Mouse (Mus musculus): ENCODE results near the gene Cdk1. TPM values are rescaled to one million over a fixed set of nuclear protein-coding genes. Genes with fewer than 3 reads are reported as not detected.
A peak's percentile ranks its signal among the peaks of the same experiment; 100 is the strongest.

Gene Cdk1
- 411 and 465 TPM in 2 replicates for polyA plus RNA-seq (2016; fragmentation: Nextera tagmentation; extraction: Ambion mirVana)

DNA sequence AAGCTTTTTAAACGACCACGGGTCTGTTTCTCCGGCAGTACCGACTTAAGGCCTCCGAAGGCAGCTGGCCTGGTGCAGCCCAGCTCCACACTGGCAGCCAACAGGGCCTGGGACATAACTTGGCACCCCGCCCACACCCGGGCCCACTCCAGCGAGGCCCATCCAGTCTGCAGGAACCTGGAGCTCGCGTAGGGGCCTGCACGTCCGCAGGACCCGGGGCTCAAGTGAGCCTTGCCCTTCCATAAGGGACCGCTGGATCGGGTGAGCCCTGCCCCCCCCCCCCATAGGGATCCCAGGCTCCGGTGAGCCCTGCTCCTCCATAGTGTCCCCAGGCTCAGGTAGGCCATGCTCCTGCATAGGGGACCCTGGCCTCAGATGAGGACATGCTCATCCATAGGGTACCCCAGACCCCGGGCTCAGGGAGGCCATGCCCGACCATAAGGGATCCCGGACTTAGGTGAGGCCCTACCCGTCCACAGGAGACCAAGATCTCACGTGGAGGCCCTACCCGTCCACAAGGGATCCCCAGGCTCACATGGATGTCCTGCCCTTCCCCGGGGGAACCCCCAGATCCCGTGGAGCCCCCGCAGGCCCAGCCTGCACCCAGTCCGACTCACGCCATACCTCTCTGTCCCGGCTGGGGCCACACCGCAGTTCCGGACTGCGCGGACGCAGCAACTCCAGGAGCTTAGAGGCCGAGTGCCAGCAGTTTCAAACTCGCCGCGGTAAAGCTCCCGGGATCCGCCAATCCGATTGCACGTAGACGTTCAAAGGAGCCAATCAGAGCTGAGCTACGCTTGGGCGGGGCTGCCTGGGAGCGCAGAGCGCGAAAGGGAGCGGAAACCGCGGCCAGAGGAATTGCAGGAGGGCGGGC lies at the start of gene Cdk1:
Gene Cdk1 (minus strand): TSS at position 727 of the 874 bp plus-strand sequence.
- peaks cover 29% of the 10 kb centered on the region for H3K4me1 ChIP-seq
- under 1% methylated on average over 51 of the region's 51 CpGs for WGBS

DNA sequence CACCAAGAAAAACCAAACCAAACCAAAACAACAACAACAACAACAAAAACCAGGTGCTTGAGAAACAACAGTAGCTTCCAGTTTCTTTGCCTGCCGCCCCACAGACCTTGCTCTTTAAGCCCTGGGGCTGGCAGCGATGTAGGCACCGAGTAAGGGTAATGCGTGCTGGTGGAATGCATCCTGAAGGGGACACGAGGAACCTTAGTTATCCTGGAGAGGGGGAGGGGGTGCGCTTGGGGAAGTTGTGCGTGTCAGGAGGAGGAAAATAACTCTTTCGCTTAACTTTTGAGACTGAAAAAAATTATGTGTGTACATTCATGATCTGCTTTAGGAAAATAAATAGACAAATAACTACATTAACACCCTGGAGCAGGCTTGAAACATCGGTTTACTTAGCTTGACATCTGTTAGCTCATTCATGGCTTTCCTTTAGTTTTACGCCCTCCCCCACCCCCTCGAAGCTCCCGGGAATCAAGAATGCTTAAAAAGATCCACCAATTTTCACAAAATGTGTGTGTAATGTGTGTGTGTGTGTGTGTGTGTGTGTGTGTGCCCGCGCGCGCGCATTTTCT lies 47.2 kb upstream of the Cdk1 start:
- Histone ChIP-seq H3K4me3 (peak overlapping the region; percentile 82), H3K4me1 (peaks cover 22% of the 10 kb centered on the region), H3K27ac (no peak overlapping the region), H3K27me3 (ENCODE audit: insufficient read depth, poor library complexity, severe bottlenecking) (peaks cover 69% of the 10 kb centered on the region), H3K36me3 (no peaks in the 10 kb centered on the region), H3K9me3 (no peaks in the 10 kb centered on the region)
- 3% methylated on average over 17 of the region's 17 CpGs for WGBS
- DNase-seq (ENCODE audit: low spot score): no peak

More for the DNA sequence above, at the start of gene Cdk1:
- peak within 1 kb of the TSS; percentile 97 for H3K4me3 ChIP-seq
- peak; percentile 98 for DNase-seq (ENCODE audit: low spot score)
- no peaks in the 10 kb centered on the region for H3K27me3 ChIP-seq (ENCODE audit: insufficient read depth, poor library complexity, severe bottlenecking)
- H3K9me3 ChIP-seq: no peaks in the 10 kb centered on the region; the same call in 1 of the 2 replicates
- peak within 1 kb of the TSS; percentile 98 for H3K27ac ChIP-seq
- H3K36me3 ChIP-seq: peaks cover 37% of the 10 kb centered on the region

DNA sequence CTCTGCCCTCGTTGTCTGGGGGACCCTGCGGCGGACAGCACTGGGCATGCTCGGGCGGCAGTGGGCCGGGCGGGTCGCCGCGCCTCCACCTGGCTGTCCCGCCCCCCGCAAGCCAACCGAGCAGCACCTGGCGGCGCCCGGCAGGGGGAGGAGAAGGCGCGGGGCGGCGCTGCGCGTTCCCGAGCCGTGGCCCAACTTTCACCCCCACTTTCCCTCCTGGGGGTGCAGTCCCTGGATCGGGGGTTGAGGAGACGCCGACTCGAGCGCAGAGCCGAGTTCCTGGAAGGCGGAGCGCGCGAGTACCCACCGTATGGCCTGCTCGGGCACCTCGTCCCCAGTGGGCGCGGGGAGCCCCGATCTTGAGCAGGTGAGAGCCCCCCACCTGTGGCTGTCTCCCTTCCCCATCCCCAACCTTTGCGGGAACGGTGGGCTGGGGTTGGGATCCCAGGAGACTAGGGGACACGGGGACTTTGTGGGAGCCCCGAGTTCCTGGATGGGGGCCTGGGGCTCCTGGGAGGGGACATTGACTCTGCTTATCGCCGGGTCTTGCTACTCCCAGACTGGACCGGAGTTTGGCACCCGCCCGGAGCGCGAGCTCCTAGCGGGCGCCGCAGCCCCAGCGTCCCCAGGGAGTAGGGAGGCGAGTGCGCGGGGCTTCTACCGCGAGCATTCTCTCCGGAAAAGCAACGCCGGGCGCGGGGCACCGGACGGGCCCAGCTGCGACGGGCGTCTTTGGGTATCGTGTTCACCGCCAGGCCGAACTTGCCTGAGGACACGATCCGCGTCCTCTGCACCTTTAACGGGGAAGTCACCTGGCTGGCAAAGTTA lies 46.2 kb upstream of the Cdk1 start, which contains the start of gene Ank3:
Gene Ank3 (plus strand): TSS at position 11 of the 828 bp plus-strand sequence.
- DNase-seq (ENCODE audit: low spot score): no peak
- under 1% methylated on average over 77 of the region's 77 CpGs for WGBS
- H3K27me3 ChIP-seq (ENCODE audit: insufficient read depth, poor library complexity, severe bottlenecking): peaks cover 73% of the 10 kb centered on the region

DNA sequence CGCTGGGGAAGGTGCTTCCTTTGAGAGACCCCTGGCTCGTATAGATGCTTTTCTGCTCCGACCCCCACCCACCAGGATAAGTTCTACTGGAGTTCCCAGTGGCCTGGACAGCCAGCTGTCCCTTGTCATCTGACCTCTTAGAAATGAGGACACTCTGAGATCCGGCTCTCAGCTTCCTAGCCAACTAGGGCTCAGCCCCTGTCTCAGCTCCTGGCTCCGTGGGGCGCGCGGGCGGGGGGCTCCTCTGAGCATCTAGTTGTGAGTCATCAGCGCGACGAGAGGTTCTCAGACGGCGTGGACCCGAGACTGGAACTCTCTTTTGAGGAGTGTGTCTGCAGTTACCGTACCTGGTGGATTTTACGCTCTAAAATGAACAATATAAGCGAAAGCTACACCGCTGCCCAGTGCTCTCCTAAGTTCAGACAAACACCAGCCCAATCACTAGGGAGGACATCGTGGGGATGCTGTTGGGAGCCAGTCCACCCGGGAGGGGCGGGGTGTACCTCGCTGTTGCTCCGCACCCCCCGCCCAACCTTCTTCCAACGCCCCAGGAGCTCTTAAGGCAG lies 45.5 kb upstream of the Cdk1 start:
- H3K9me3 ChIP-seq: no peaks in the 10 kb centered on the region
- peak overlapping the region; percentile 18 for H3K27ac ChIP-seq
- H3K4me1 ChIP-seq: peaks cover 26% of the 10 kb centered on the region
- under 1% methylated on average over 26 of the region's 26 CpGs for WGBS
- peak overlapping the region; percentile 82 for H3K4me3 ChIP-seq
- peaks cover 73% of the 10 kb centered on the region for H3K27me3 ChIP-seq (ENCODE audit: insufficient read depth, poor library complexity, severe bottlenecking)
- no peaks in the 10 kb centered on the region for H3K36me3 ChIP-seq
- no peak for DNase-seq (ENCODE audit: low spot score)

More for the DNA sequence above, 46.2 kb upstream of the Cdk1 start, which contains the start of gene Ank3:
- Histone ChIP-seq H3K4me3 (peak within 1 kb of the TSS; percentile 82), H3K4me1 (peaks cover 24% of the 10 kb centered on the region), H3K27ac (peak within 1 kb of the TSS; percentile 18), H3K9me3 (no peaks in the 10 kb centered on the region), H3K36me3 (no peaks in the 10 kb centered on the region)

DNA sequence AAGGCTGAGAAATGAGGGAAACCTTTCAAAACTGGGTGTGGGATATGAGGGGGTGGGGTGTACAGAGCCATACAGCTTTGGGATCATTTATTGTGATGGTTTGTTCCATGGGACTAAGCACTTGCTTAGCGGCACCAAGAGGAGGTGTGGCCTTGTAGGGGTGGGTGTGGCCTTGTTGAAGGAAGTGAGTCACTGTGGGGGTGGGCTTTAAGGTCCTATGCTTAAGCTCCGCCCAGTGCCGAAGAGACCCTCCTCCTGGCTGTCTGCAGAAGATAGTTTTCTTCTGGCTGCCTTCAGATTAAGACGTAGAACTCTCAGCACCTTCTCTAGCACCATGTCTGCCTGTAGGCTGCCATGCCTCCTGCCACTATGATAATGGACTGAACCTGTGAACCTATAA lies 36.8 kb upstream of the Cdk1 start:
- Histone ChIP-seq H3K36me3 (no peaks in the 10 kb centered on the region), H3K27ac (no peak overlapping the region), H3K9me3 (no peaks in the 10 kb centered on the region), H3K27me3 (ENCODE audit: insufficient read depth, poor library complexity, severe bottlenecking) (0 out of 2 replicates have a peak, but pooled peaks cover under 1% of the 10 kb centered on the region), H3K4me1 (0 out of 2 replicates have a peak, but pooled peaks cover 4% of the 10 kb centered on the region), H3K4me3 (no peak overlapping the region)
- 78% methylated on average over 4 of the region's 4 CpGs for WGBS
- DNase-seq (ENCODE audit: low spot score): no peak

DNA sequence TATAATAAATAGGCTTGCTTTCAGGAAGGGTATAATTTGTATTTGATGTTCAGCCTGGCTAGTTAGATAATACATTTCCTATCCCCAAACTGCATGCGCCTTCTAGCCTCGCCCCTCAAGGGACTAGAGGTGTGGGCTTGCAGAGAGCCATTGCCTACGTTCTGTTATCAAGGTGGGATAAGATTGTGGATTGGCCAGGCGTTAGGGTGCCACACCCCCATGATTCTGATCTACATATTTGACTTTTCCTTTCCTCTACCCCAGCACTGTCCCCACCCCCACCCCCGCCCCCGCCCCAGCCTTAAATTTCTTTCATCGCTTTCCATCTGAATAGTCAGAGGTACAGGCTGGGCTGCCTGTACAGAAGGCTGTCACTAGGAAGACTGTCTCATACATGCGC lies 34.0 kb upstream of the Cdk1 start:
- H3K9me3 ChIP-seq: no peaks in the 10 kb centered on the region
- H3K36me3 ChIP-seq: no peaks in the 10 kb centered on the region
- no peak for DNase-seq (ENCODE audit: low spot score)
- no peak overlapping the region for H3K27ac ChIP-seq
- no peaks in the 10 kb centered on the region for H3K27me3 ChIP-seq (ENCODE audit: insufficient read depth, poor library complexity, severe bottlenecking)
- 63% methylated on average over 8 of the region's 8 CpGs for WGBS
- no peak overlapping the region for H3K4me3 ChIP-seq
- H3K4me1 ChIP-seq: no peaks in the 10 kb centered on the region

DNA sequence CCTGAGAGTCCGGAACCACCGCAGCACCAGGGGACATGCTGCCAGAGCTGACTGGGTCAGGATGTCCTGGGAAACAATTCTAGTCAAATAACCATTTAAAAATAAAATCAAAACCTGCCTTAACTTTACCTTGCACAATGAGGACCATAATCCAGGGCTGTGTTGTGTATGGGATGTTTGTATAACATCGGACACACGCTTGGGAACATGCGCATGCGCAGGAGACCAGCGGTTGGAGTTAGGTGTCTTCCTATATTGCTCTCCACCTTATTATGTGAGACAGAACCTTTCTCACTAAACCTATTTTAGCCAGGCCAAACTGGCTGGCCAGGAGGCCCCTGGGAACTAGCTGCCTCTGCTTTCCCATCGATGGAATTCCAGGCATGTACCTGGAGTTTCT lies 32.4 kb upstream of the Cdk1 start:
- no peak for DNase-seq (ENCODE audit: low spot score)
- no peak overlapping the region for H3K27ac ChIP-seq
- H3K4me1 ChIP-seq: no peaks in the 10 kb centered on the region
- H3K9me3 ChIP-seq: no peaks in the 10 kb centered on the region
- H3K4me3 ChIP-seq: no peak overlapping the region
- WGBS: 90% methylated on average over 8 of the region's 8 CpGs
- no peaks in the 10 kb centered on the region for H3K27me3 ChIP-seq (ENCODE audit: insufficient read depth, poor library complexity, severe bottlenecking)
- H3K36me3 ChIP-seq: no peaks in the 10 kb centered on the region

DNA sequence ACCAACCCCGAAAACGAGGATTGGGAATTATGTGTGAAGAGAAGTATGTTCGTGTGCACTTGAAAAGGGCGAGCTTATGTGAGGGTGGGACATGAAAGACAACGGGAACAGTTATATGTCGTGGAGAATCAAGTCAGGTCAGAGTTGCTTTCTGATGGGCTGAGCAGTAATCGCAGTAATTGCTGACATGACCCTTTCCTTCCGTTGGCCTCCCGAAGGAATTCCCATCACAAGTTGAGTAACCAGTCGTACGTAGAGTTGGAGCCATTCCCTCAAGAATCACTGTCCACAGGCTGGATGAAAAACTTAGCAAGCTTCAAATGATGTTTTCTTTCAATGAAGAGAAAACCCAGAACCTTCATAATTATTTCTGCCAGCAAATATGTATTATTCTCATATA lies 31.9 kb upstream of the Cdk1 start:
- Histone ChIP-seq H3K36me3 (no peaks in the 10 kb centered on the region), H3K27me3 (ENCODE audit: insufficient read depth, poor library complexity, severe bottlenecking) (no peaks in the 10 kb centered on the region), H3K27ac (no peak overlapping the region), H3K4me1 (no peaks in the 10 kb centered on the region), H3K4me3 (no peak overlapping the region), H3K9me3 (no peaks in the 10 kb centered on the region)
- WGBS: 79% methylated on average over 11 of the region's 11 CpGs
- no peak for DNase-seq (ENCODE audit: low spot score)

DNA sequence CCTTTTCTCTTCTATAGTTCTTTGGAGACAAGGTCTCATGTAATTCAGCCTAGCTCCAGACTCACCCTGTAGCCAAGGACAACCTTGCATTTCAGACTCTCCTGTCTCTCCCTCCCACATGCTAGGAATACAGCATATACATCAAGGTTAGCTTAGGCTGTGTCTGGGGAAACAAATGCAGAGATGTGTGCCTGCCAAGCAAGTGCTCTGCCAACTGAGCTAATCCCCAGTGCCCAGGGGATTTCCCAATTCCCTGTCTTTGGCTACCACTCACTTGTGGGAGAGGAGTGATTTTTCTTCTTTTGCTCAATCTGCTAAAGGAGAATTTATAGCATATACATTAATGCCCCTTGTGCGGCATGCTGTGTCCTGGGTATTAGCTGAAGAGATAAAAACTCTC lies 30.4 kb upstream of the Cdk1 start:
- H3K9me3 ChIP-seq: no peaks in the 10 kb centered on the region
- DNase-seq (ENCODE audit: low spot score): no peak
- no peak overlapping the region for H3K27ac ChIP-seq
- no peaks in the 10 kb centered on the region for H3K4me1 ChIP-seq
- no peaks in the 10 kb centered on the region for H3K36me3 ChIP-seq
- 90% methylated on average over 1 of the region's 1 CpGs for WGBS
- no peaks in the 10 kb centered on the region for H3K27me3 ChIP-seq (ENCODE audit: insufficient read depth, poor library complexity, severe bottlenecking)
- no peak overlapping the region for H3K4me3 ChIP-seq

DNA sequence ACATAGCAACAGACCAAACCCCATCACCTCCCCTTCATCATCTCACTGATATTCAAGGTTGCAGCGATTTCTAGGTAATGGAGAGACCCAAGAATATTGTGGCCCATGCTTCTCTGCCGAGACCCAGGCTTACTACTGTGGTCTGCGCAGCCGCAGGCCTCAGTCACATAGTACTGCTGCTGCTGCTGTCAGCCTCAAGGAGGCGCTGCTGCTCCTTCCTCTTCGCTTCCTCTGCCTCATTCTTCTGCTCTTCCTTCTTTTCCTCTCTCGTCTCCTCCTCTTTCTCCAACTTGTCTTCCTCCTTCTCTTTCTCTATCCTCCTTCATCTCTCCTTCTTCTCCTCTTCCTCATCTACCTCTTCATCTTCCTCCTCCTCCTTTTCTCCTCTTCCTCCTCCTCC lies 22.4 kb upstream of the Cdk1 start:
- Histone ChIP-seq H3K9me3 (no peaks in the 10 kb centered on the region), H3K4me1 (no peaks in the 10 kb centered on the region)

DNA sequence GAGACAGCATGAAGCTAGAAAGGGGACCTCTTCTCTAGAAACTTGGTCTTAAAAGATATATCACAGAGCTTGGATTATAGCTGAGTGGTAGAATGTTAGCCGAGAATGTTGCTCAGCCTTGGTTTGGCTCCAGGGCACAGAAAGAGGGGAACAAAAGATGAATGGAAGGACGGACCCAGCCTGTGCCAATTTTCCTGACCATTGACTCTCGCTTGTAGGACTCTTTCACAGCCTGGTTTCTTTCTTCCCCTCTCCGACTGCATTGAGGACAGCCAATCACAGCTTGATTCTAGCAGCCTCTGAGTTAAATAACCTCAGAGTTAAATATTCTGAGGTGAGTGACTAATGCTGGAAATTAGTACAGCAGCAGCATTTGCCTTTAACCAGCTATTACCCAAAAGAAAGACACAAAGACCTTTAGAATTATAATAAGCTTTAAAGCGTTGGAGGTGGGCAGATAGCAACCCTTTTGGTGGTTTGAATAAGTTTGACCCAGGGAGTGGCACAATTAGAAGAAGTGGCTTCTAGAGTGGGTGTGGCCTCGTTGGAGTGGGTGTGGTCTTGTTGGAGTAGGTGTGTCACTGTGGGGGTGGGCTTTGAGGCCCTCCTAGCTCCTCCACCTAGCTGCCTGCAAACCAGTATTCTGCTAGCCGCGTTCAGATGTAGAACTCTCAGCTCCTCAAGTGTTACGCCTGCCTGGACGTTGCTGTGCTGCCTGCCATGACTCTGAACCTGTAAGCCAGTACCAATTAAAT lies 21.2 kb upstream of the Cdk1 start:
- Histone ChIP-seq H3K36me3 (no peaks in the 10 kb centered on the region), H3K4me1 (no peaks in the 10 kb centered on the region), H3K9me3 (no peaks in the 10 kb centered on the region), H3K27me3 (ENCODE audit: insufficient read depth, poor library complexity, severe bottlenecking) (no peaks in the 10 kb centered on the region), H3K4me3 (no peak overlapping the region), H3K27ac (no peak overlapping the region)
- DNase-seq (ENCODE audit: low spot score): no peak
- WGBS: 71% methylated on average over 10 of the region's 10 CpGs

More for the DNA sequence above, 22.4 kb upstream of the Cdk1 start:
- H3K27ac ChIP-seq: no peak overlapping the region
- no peaks in the 10 kb centered on the region for H3K27me3 ChIP-seq (ENCODE audit: insufficient read depth, poor library complexity, severe bottlenecking)
- no peak for DNase-seq (ENCODE audit: low spot score)
- no peak overlapping the region for H3K4me3 ChIP-seq
- WGBS: 43% methylated on average over 7 of the region's 7 CpGs
- H3K36me3 ChIP-seq: no peaks in the 10 kb centered on the region

DNA sequence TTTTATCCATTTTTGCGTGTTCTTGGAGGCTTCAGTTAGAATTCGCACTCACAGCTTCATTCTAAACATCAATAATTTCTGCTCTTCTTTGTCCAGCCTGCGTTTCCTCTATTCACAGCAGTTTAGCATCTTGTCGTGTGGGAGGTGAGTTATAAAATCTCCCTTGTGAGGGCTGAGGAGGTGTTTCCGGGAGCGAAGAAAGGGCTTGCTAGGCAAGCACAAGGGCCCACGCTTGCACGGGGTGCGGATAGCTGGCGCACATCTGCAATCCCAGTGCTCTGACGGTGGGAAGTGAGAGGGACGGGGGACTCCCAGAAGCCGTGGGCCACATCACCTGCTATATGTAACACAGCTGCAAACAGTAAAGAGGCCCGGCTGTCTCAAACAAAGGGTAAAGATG lies 19.3 kb upstream of the Cdk1 start:
- WGBS: 86% methylated on average over 14 of the region's 14 CpGs
- no peaks in the 10 kb centered on the region for H3K36me3 ChIP-seq
- no peaks in the 10 kb centered on the region for H3K4me1 ChIP-seq
- H3K27me3 ChIP-seq (ENCODE audit: insufficient read depth, poor library complexity, severe bottlenecking): no peaks in the 10 kb centered on the region
- no peak overlapping the region for H3K27ac ChIP-seq
- H3K9me3 ChIP-seq: no peaks in the 10 kb centered on the region
- no peak for DNase-seq (ENCODE audit: low spot score)
- no peak overlapping the region for H3K4me3 ChIP-seq
